Mouse (Mus musculus): ENCODE results near the gene Dusp9. TPM values are rescaled to one million over a fixed set of nuclear protein-coding genes. Genes with fewer than 3 reads are reported as not detected.

Dusp9 gene
- total RNA-seq, 2 experiments from 2014 or later: 0.18 to 0.25 TPM

DNA sequence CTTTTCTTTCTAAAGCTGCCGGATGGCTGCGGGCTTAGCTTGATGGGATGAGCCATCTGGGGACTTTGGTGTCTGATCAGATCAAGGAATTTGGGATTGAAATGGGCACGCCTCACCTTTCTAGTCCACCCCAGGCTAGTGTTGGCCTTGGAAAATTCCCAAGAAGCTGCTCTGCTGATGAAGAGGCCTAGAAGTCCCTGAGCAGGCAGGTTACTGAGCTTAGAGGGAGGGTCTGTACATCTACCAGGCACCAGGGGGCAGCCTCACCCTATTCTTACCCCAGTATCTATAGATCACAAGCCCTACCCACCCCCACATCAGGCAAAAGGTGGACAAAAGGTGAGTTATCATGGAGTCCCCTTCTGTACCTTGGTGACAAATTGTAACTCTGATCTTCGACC is 32.8 kb downstream of the Dusp9 start:
- DNase-seq: peak; percentile 38 to 44

DNA sequence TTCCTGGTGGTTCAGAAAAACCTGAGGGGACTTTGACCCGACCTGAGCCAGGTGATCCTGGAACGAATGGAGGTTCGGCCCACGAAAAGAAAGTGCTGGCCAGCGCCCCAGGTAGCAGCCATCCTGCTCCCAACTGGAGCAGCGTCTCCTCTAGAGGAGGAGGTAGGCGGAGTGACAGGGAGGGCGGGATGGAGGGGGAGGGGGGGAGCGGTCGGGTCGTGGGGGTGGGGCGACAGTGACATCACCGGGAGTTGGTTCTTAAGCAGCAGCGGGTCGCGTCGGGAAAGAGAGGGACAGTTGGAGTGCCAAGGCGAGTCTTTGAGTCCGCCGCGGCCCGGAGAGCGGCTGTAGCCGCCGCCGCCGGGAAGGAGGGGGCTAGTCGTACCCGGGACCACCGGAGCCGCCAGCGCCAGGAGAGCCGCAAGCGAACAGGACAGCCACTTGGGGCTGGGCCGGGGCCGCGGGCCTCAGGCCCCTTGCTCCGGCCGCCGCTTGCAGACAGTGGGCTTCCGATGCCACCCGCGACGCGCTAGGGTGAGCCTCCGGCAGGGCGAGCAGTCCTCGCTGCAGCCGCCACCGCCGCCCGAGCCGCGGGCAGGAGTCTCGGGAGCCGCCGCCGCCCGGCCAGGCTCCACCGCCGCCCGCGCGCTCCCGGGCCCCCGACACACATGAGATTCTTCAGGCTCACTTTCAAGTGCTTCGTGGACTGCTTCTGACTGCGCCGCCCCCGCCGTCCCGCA is 33.8 kb downstream of the Dusp9 start, which contains the start of gene Slc6a8:
Slc6a8 (plus strand) TSS at position 272 of the 740 bp plus-strand sequence.
- peak; percentile 52 to 55 for DNase-seq

DNA sequence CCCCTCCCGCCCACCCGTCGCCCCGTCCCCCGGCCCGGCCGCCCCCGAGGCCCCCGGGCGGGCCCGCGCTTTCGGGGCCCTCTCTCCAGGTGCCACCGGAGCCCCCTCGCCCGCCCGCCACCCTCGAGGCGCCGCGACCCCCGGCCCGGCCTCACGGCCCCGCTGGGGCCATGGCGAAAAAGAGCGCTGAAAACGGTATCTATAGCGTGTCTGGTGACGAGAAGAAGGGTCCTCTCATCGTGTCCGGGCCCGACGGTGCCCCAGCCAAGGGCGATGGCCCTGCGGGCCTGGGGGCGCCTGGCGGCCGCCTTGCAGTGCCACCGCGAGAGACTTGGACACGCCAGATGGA is 34.4 kb downstream of the Dusp9 start:
- DNase-seq: no peak

DNA sequence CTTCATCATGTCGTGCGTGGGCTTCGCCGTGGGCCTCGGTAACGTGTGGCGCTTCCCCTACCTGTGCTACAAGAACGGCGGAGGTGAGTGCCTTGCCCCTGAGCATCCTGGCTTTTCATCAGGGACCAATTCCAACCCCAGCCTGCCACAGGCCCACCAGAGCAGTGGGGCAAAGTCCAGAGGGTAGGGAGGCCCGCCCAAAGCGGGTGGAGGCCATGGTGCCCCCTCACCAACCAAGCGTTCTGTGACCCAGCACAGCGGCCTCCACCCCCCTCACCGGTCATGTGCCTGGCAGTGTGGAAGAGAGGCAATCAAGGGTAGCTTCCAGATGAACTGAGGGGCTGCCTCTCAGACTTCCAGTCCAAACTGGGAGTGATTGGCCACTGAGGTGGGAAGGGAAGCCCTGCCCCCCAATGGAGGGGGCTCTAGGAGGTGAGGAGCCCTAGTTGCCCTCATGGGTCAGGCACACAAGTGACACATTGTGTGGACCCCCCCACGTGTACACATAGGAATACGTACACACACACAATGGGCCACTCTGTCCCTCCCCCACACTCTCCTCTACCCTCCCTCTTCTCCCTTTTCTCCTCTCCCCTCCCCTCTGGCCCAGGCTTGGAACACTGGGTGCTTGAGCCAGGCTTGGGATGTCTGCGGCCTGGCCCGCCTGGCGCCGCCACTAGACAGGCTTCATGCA is 34.9 kb downstream of the Dusp9 start:
- DNase-seq: peak; percentile 24 to 40

- no peak for DNase-seq
Observed at GRCm38 (mm10) chrX:73675231-73675630, 36.0 kb downstream of the Dusp9 start.

DNA sequence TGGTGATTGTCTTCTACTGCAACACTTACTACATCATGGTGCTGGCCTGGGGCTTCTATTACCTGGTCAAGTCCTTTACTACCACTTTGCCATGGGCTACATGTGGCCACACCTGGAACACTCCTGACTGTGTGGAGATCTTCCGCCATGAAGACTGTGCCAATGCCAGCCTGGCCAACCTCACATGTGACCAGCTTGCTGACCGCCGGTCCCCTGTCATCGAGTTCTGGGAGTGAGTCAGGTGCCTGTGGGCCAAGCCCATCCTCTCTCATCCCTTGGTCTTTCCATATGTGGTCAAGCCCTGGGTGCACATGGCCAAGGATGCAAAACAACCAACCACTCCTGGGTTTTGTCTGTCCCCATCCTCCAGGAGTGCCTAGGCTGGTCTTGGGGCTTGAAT is 37.4 kb downstream of the Dusp9 start:
- no peak for DNase-seq

DNA sequence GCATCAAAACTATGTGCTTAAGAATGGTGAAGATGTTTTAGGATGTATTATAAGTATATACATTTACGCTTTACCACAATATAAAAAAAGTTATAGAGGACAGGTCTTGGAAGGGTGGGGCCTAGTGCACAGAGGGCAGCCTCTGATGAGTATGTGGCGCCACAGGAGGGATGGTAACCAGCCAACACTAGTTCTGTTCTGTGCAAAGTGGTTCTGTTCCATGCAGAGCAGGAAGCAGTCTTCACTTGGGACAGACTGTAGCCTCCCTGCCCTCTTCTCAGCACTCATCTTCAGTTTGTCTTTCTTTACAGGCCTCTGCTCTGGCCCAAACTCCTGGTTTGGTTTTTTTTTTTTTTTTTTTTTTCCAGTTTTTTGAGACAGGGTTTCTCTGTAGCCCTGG is 44.9 kb downstream of the Dusp9 start:
- no peak for DNase-seq

- no peak for DNase-seq
Observed at GRCm38 (mm10) chrX:73684978-73685377, 45.8 kb downstream of the Dusp9 start.

DNA sequence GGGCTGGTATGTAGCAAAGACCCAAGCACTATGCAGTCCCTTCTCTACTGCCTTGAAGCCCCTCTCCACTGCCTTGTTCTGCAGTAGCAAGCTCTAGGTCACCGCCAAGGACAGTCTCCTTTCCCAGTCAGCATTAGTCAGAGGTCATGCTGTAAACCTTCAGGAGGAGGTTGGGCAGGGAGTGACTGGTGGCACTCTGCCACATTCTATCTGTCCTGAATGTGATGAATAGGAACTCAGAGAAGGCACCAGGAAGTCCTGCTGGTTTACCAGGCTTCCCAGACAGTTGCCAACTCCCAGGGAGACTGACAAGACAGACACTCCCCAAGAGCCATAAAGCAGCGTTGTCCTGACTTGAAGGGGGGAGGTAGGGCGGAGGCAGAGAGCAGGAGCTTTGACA is 46.4 kb downstream of the Dusp9 start:
- DNase-seq: no peak

DNA sequence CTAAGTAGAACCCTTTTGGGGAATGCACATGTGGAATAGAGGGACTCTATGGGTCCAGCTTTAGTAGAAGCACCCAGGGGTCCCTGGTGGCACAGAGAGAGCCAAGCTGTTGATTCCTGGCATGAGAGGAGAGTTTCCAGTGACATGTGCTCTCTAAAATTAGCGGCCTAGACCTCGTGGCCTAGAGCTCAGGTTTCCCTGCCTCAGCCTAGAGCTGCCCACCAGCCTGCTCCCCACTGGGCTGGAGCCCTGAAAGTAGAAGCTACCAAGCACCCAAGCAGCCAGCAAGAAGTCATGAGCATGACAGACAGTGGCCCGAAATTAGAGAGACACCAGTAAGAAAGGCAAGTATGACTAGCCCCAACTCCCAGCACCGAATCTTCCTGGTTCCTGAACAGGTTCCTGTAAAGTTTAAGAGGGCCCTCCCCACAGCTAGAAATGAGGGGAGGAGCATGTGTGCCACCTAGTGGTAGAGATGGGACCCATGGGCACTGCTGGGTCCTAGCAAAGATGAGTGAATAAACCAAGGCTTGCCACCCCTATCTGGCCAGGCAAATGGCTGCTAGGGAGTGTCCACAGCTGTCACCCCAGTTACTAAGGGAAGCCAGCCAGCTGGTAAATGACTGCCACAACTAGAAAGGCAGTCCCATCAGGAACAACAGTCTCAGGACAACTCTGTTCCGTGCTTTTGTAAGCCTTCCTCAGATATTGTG is 51.9 kb downstream of the Dusp9 start:
- DNase-seq: peak; percentile 36 to 45

Other genes starting within 250 kb of the Dusp9 start
- gene Gm18336, start 240.7 kb upstream of the Dusp9 start, total RNA-seq (2021): under 1 TPM in 1 of 2 experiments, not detected in 1; 0.15 TPM
- gene Zfp92, start 228.3 kb upstream of the Dusp9 start, total RNA-seq (2021): 1 to 10 TPM; 2.1 to 2.9 TPM
- gene Trex2, start 204.1 kb upstream of the Dusp9 start, total RNA-seq (2021): not detected
- 1 to 10 TPM; 5.8 to 8.0 TPM for gene Haus7, start 180.4 kb upstream of the Dusp9 start, total RNA-seq (2021)
- gene Bgn, start 155.8 kb upstream of the Dusp9 start, total RNA-seq (2021): 10 to 100 TPM; 15.5 to 19.3 TPM
- gene Atp2b3, start 136.3 kb upstream of the Dusp9 start, total RNA-seq (2021): 100 to 1,000 TPM; 151 to 152 TPM
- 100 to 1,000 TPM; 107 to 123 TPM for gene Pnck, start 20.7 kb downstream of the Dusp9 start, total RNA-seq (2021)
- gene Slc6a8, start 33.7 kb downstream of the Dusp9 start, total RNA-seq (2021): 100 to 1,000 TPM in 1 of 2 experiments, 10 to 100 TPM in 1; 92.0 to 100 TPM
- gene Bcap31, start 76.8 kb downstream of the Dusp9 start, total RNA-seq (2021): 10 to 100 TPM; 83.2 to 85.3 TPM
- gene Abcd1, start 77.2 kb downstream of the Dusp9 start, total RNA-seq (2021): 10 to 100 TPM; 11.7 to 12.1 TPM
- 10 to 100 TPM; 12.0 to 15.5 TPM for gene Plxnb3, start 117.7 kb downstream of the Dusp9 start, total RNA-seq (2021)
- 1 to 10 TPM; 5.1 to 5.8 TPM for gene Srpk3, start 135.0 kb downstream of the Dusp9 start, total RNA-seq (2021)
- gene Idh3g, start 147.5 kb downstream of the Dusp9 start, total RNA-seq (2021): 100 to 1,000 TPM; 194 to 202 TPM
- gene Ssr4, start 147.6 kb downstream of the Dusp9 start, total RNA-seq (2021): 10 to 100 TPM; 83.9 to 88.9 TPM
- gene Pdzd4, start 185.6 kb downstream of the Dusp9 start, total RNA-seq (2021): 100 to 1,000 TPM in 1 of 2 experiments, 10 to 100 TPM in 1; 98.3 to 101 TPM